Mouse (Mus musculus) ovary, adult 18-20 months (tissue): Measurements from ENCODE around the gene Them7.

Experiments used
- DNase-seq: peaks from one replicate; pipeline ENCODE4 v3.0.0; 2022; ENCODE audit warnings: low spot score, mixed read lengths

The Them7 gene

GRCm38 (mm10) chr2:105375705-105376104 is 151.6 kb downstream of the Them7 start:
- no peak for DNase-seq

- DNase-seq: no peak
Observed at GRCm38 (mm10) chr2:105379682-105380081, 155.6 kb downstream of the Them7 start.

- DNase-seq: no peak
Observed at GRCm38 (mm10) chr2:105380757-105381319, 156.7 kb downstream of the Them7 start.

- DNase-seq: no peak
Observed at GRCm38 (mm10) chr2:105383063-105383462, 158.9 kb downstream of the Them7 start.

GRCm38 (mm10) chr2:105384998-105385397 is 160.9 kb downstream of the Them7 start:
- DNase-seq: no peak

GRCm38 (mm10) chr2:105386418-105386817 is 162.3 kb downstream of the Them7 start:
- no peak for DNase-seq

- no peak for DNase-seq
Observed at GRCm38 (mm10) chr2:105389007-105389890, 165.1 kb downstream of the Them7 start.

GRCm38 (mm10) chr2:105390653-105391413 is 166.7 kb downstream of the Them7 start:
- no peak for DNase-seq

- no peak for DNase-seq
Observed at GRCm38 (mm10) chr2:105391414-105391784, 167.3 kb downstream of the Them7 start.

- DNase-seq: no peak
Observed at GRCm38 (mm10) chr2:105392514-105392913, 168.4 kb downstream of the Them7 start.

GRCm38 (mm10) chr2:105394375-105394774 is 170.3 kb downstream of the Them7 start:
- DNase-seq: no peak

- DNase-seq: no peak
Observed at GRCm38 (mm10) chr2:105396066-105396465, 171.9 kb downstream of the Them7 start.

GRCm38 (mm10) chr2:105397446-105398211 is 173.5 kb downstream of the Them7 start:
- peak; percentile 4 for DNase-seq

- peak; percentile 17 for DNase-seq
Observed at GRCm38 (mm10) chr2:105398636-105399084, 174.5 kb downstream of the Them7 start.

GRCm38 (mm10) chr2:105399085-105399891 is 175.2 kb downstream of the Them7 start, which contains the start of gene Rcn1:
Gene Rcn1, minus strand, starts transcription at chr2:105399319.
- peak; percentile 84 for DNase-seq

GRCm38 (mm10) chr2:105400558-105400957 is 176.4 kb downstream of the Them7 start:
- DNase-seq: no peak

- DNase-seq: no peak
Observed at GRCm38 (mm10) chr2:105402180-105402579, 178.1 kb downstream of the Them7 start.

GRCm38 (mm10) chr2:105408511-105408910 is 184.4 kb downstream of the Them7 start:
- no peak for DNase-seq

GRCm38 (mm10) chr2:105409253-105409652 is 185.1 kb downstream of the Them7 start:
- DNase-seq: no peak

GRCm38 (mm10) chr2:105414309-105414708 is 190.2 kb downstream of the Them7 start:
- no peak for DNase-seq
